Mouse (Mus musculus): ENCODE measurements around the gene Rfc1. TPM values are rescaled to one million over a fixed set of nuclear protein-coding genes. Genes with fewer than 3 reads are reported as not detected.

Rfc1 gene
- polyA plus RNA-seq (2014; fragmentation: Illumina TruSeq; extraction: RNeasy Lipid Tissue Mini Kit (QIAGEN cat#74804); ENCODE audit: low read depth, low replicate concordance), result 9.8 TPM

GRCm38 (mm10) chr5:65335298-65336074, at the start of gene Rfc1:
Rfc1 (minus strand) TSS chr5:65335670.

GRCm38 (mm10) chr5:65348168-65348567, 12.7 kb upstream of the Rfc1 start, which contains the start of gene Klb:
Klb (plus strand) TSS chr5:65348314.

Other genes with a start within 250 kb of the Rfc1 start
- gene Tmem156, start 243.5 kb downstream of the Rfc1 start, polyA plus RNA-seq (2014; fragmentation: Illumina TruSeq; extraction: RNeasy Lipid Tissue Mini Kit (QIAGEN cat#74804); ENCODE audit: low read depth, low replicate concordance), result 0.74 TPM
- gene Klhl5, start 228.1 kb downstream of the Rfc1 start, polyA plus RNA-seq (2014; fragmentation: Illumina TruSeq; extraction: RNeasy Lipid Tissue Mini Kit (QIAGEN cat#74804); ENCODE audit: low read depth, low replicate concordance), result 35.6 TPM
- gene Wdr19, start 136.0 kb downstream of the Rfc1 start, polyA plus RNA-seq (2014; fragmentation: Illumina TruSeq; extraction: RNeasy Lipid Tissue Mini Kit (QIAGEN cat#74804); ENCODE audit: low read depth, low replicate concordance), result 1.4 TPM
- 15.2 TPM for gene Klb, start 12.6 kb upstream of the Rfc1 start, polyA plus RNA-seq (2014; fragmentation: Illumina TruSeq; extraction: RNeasy Lipid Tissue Mini Kit (QIAGEN cat#74804); ENCODE audit: low read depth, low replicate concordance)
- 270 TPM for gene Rpl9, start 55.8 kb upstream of the Rfc1 start, polyA plus RNA-seq (2014; fragmentation: Illumina TruSeq; extraction: RNeasy Lipid Tissue Mini Kit (QIAGEN cat#74804); ENCODE audit: low read depth, low replicate concordance)
- 57.4 TPM for gene Lias, start 55.8 kb upstream of the Rfc1 start, polyA plus RNA-seq (2014; fragmentation: Illumina TruSeq; extraction: RNeasy Lipid Tissue Mini Kit (QIAGEN cat#74804); ENCODE audit: low read depth, low replicate concordance)
- 256 TPM for gene Ugdh, start 100.3 kb upstream of the Rfc1 start, polyA plus RNA-seq (2014; fragmentation: Illumina TruSeq; extraction: RNeasy Lipid Tissue Mini Kit (QIAGEN cat#74804); ENCODE audit: low read depth, low replicate concordance)
- not detected for gene Gm43552, start 157.2 kb upstream of the Rfc1 start, polyA plus RNA-seq (2014; fragmentation: Illumina TruSeq; extraction: RNeasy Lipid Tissue Mini Kit (QIAGEN cat#74804); ENCODE audit: low read depth, low replicate concordance)
- 101 TPM for gene Smim14, start 201.5 kb upstream of the Rfc1 start, polyA plus RNA-seq (2014; fragmentation: Illumina TruSeq; extraction: RNeasy Lipid Tissue Mini Kit (QIAGEN cat#74804); ENCODE audit: low read depth, low replicate concordance)
- gene Ube2k, start 201.6 kb upstream of the Rfc1 start, polyA plus RNA-seq (2014; fragmentation: Illumina TruSeq; extraction: RNeasy Lipid Tissue Mini Kit (QIAGEN cat#74804); ENCODE audit: low read depth, low replicate concordance), result 75.0 TPM

All from liver, adult 10 weeks (tissue).